Mouse (Mus musculus) T-helper 1 cell (primary cell): ENCODE data around the gene Uspl1.
"Not testable (repeated sequence)": the region's sequence is repeated elsewhere in the genome, so short reads cannot be mapped to it uniquely, and the experiment has no call there.

Experiments
- in situ Hi-C: fragments of 300-600 bp; cut with MboI, MseI; formaldehyde crosslinking; loops from one replicate; pipeline ENCODE4 v1.15.1; 2025; ENCODE audit warnings: high pct_unique_total_duplicates

Gene Uspl1

DNA sequence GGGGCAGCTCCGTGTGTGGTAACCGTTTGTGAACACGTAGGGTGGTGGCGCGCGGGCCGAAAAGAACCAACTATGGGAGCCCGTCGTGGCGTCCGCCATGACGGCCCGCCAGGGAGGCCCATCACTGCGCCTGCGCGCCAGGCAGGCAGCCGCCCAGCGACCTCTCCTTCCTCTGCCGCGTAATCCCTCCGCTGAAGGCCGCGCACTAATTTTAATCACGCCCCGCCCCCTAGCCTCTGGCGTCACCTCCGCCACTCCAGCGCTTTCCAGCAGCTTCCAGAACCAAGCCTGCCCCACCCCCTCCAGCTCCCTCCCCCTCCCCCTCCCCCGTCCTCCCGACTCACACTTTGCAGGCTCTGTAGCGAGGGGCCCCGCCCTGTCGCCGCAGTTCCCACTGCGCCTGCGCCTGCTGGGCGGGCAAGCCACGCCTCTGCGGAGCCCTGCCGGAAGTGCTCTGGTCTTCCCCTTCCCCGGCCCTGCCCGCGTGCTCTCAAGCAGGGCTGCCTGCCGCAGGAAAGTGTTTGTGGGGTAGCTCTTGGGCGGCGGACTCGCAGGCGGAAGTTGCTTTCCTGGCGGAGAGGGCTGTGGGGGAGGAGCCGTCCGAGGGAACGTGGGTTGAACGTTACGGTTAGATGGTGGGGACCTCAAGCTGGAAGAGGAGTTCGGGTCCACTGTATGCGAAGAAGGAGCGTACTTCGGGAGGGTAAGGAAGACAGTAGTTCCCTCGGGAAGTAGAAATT, at the start of gene Uspl1, which contains the start of gene Hmgb1:
Gene Uspl1 (plus strand): TSS at position 247 of the 740 bp plus-strand sequence.
Gene Hmgb1 (minus strand): TSS at position 386 of the 740 bp plus-strand sequence.
- in situ Hi-C loops: no loop called here

DNA sequence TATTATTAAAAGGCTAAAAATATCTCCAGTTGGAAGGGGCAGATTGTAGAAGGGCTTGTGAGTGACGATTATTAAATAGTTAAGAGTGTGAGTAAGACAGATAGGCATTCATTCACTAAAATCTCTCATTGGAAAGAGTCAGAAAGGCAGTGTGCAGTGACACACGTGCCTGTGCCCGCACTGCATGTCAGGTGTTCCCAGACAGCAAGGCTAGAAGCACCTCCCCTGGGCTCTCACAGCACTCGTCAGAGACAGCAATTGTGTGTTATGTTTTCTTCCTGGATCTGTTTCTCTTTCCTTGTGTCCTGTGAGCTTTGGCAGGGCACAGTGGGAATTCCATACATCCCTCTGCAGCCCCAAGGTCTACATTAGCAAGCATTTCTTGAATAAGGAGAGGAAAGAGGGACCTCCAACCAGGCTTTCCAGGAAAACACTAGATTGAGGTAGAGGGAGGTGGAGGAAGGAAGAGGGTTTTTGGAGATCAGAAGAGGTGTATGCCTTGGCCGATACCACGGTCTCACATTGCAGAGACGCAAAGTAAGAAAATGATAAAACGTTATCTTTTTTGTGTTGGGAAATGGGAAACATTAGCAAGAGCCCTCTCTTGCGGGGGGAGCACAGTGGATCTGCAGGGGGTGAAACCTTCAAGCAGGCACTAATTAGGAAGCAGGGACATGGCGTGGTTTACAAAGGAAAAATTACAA, 49.2 kb upstream of the Uspl1 start:
- in situ Hi-C loops: no loop called here

DNA sequence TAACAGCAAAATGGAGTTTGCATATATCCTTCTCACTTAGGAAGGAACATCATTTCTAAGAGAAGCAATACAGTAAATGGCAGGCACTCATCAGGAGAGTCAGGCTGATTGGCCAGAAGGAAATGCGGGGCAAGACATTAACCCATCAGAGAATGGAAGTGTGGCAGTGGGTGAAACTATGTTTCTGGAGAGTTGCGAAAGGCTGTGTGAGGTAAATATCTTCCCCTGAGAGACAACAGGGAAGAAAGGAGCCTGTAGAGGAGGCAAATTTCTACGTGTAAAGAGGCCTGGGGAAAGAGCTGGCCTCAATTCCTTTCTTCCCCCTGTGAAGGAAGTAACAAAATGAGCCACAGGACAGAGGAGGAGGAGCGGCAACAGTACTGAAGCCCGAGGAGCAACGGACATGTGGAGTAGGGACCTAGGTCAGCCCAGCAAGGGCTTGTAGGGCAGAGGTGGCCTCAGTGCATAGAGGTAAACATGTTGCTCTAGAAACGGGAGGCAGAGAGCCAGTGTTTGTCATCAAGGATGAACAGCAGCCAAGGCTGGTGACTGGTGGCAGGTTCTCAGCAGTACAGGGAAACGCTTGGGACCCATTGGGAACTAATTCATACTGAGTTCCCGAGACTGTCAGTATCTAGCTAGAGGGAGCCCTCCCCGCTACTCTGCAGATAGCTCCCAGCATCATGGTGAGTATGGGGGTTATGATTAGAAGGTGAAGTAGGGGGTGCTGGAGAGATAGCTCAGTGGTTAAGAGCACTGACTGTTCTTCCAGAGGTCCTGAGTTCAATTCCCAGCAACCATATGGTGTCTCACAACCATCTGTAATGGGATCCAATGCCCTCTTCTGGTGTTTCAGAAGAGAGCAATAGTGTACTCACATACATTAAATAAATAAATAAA, 48.4 kb upstream of the Uspl1 start:
- in situ Hi-C loops: no loop called here

DNA sequence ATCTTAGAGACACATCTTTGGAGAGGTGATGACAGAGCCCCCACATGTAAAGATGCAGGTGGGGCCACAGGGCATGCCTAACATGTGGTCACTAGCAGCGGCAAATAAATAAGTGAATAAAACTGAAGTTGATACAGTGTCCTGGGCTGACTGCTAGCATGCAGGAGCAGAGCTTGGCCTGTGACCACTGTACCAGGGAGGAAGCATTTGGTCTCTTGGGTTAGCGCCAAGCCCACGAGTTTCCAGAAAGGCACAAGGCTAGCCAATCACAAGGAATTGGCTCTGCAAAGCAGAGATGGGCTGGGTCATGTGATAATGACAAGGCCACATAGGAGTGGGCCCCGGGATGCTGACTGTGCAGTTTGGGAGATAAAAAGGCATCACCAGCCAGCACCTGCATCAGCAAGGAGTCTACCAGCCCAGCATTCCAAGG, 47.2 kb upstream of the Uspl1 start:
- in situ Hi-C loops: no loop called here

DNA sequence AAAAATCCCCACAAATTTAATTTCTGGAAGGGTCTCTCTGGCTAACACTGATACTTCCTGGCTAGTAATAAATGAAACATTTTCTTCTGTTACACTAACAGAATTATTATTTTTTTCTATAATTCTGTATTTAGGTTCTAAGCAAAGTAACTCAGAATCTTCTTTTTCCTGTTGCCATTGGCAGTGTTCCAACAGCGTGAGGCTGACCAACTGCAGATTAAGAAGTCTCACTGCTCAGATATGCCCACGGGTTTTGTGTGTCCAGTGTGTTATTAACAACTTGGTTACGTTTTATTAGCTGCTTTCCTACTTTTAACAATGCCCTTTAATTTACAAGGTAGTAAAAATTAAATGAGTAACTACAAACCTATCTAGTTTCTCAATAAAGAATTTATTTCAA, 46.7 kb upstream of the Uspl1 start:
- in situ Hi-C loops: no loop called here

DNA sequence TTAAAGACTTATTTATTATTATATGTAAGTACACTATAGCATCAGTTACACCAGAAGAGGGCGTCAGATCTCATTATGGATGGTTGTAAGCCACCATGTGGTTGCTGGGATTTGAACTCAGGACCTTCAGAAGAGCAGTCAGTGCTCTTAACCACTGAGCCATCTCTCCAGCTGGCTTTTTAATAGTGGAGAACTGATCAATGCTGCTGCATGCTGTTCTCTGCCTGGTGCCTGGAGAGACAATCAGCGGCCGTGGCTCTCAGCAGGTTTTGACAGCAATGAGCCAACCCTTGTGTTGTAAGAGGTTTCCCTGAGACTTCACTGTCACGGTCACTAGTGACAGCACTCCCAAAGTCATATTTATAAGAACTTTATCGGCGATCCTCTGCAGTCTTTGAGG, 46.1 kb upstream of the Uspl1 start:
- in situ Hi-C loops: not testable (repeated sequence)

DNA sequence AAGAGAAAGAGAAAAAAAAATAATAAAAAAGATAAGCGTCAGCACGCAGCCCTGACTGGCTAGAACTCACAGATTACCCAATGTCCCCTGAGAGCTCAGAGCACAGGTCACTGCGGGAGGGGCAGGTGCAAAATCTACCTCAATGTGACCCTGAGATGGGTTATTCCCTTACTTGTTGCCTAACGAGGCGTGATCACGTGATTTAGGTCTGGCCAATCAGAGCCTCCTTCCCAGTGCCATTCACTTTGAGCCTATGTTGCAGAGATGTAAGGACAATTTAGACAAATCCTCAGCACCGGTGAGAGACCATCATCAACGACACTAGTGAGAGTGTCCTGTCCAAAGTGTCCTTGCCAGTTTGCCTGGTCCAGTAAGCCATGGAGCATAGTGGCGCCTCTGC, 43.8 kb upstream of the Uspl1 start:
- in situ Hi-C loops: no loop called here

DNA sequence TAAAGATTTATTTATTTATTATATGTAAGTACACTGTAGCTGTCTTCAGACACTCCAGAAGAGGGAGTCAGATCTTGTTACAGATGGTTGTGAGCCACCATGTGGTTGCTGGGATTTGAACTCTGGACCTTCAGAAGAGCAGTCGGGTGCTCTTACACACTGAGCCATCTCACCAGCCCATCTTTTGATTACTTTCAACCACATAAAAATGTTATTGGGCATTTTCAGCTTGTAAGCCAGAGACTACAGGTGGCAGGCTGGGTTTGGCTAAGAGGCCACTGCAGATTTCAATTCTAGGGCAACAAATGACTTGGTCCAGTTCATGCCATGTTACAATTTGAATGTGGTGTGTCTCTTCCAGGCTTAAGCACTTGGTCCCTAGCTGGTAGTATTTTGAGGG, 43.0 kb upstream of the Uspl1 start:
- in situ Hi-C loops: not testable (repeated sequence)

DNA sequence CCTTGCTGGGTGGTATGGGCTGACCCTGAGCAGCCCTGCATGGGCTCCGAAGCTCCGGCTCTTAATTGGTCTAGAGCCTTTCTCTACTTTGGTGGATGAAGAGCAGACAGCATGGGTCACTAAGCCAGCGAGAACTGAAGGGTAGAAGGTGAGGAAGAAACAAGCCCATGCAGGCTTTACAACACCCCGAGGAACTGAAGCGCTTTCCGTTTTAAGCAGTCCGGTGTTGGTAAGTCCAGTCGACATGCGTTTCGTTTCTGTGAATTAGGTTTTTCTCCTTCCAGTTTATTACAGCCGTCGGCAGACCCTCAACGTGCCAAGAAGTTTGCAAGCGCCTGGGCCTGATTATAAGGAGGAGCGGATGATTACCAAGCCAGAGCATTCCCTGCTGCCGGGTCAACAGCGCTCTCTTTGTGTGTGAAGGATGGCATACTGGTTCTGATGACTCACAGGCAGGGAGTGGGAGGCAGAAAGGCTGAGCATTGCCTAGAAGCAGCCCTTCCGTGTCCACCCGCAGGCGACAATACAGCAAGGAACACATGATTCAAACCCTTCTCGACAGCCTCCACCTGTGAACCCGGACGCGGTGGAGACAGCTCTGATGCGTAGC, 40.3 kb upstream of the Uspl1 start:
- in situ Hi-C loops: no loop called here

DNA sequence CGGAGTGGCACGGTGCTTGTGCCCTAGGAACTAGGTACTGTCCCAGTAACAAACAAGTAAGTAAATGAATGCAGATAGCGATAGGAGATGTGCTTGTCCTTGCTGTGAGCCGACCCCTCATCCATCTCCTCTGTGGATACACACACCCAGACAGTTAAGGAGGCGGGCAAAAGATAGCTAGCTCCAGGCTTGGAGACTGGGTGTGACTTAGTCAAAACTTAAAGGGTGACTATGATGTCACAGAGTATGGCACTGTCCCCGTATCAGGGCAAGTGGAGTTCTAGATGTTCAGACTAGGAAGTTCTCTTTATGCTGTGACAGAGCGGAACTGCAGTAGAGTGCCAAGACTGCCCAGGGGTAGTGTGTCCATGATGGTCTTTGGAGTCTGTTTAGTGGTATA, 37.5 kb upstream of the Uspl1 start:
- in situ Hi-C loops: no loop called here

DNA sequence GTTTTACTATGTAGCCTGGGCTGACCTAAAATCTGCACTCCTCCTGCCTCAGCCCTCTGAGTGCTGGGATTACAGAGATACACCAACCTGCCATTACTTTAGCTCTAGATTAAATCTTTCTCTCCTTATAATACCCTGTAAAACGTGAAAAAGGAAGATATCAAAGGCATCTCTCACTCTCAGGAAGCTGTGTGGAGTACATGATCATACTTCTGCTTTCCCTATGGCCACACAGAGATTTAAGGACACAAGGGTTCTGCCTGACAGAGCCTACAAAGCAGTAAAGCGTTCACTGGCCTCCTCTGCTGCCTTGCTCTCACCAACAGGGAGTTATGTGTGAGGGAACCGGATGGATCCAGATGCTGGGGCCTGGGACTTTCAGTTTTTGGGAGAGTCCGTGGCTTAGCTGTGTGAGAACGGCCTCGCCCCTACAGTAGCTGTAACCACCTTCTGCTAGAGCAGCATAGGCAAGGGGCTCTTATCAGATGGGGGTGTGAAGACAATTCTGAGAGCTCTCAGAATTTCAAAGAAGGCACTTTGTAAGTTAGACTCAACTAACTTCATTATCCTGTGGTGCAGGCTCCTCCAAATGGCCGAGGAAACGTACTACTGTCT, 36.7 kb upstream of the Uspl1 start:
- in situ Hi-C loops: no loop called here

DNA sequence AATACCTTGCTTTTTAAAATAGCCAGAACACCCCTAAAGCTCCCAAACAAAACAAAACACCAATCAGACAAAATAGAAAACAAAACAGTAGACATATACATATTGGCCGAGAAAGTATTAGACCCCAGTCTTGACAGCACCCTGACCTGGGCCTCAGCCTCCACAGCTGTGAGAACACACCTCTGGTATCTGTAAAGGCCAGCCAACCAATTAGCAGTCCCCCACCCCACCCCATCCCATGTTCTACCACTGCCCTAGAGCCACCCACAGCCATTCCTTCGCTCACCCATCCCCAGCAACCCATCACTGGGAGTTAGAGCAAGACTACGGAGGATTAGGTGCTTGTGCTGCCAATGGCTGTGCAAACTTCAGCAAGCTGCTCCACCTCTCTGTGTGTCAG, 33.3 kb upstream of the Uspl1 start:
- in situ Hi-C loops: no loop called here

DNA sequence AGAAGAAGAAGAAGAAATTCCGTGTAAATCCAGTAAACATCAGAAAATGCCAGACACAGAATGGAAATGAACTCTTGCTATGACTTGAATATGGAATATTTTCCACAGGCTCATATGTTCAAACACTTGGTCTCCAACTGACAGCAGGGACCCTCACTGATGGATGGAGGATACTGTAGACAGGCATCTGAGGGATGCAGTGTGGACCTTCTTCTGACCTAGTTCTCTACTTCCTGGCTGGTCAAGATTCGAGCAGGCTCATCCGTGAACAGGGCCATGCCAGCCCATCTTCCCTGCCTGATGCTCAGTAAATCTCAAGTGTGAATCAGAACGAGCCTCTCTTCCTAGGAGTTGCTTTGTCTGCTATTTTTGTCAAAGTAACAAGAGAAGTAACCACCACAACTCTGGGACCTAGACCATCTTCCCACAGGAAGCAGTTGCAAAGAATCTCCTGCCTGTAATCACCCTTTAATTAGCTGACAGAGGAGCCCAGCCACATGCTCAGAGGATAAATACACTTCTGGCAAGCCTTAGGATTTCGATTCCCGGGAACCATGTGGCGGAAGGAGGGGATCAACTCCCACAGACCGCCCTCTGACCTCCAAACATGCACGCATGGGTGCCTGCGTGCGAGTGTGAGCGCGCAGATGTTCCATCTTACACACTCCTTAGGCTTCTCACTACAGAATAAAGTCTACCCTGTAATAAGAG, 31.9 kb upstream of the Uspl1 start:
- in situ Hi-C loops: no loop called here

DNA sequence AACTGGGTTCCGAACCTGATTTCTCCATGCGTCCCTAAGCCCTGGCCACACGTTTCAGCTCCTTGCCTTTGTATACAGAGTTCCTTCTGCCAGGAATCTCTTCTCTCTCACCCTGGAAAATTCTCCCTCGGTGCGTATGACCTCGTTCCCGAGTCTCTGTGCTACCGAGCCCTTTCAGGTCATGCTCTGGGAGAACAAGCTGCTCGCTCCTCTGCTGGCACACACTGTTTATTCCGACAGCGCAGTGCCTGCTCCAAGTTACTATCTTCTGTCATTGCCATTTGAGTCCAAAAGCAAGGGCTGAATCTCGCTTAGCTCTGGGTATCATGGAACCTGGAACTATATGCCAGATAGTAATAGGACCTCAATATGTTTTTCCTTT, 31.4 kb upstream of the Uspl1 start:
- in situ Hi-C loops: no loop called here

DNA sequence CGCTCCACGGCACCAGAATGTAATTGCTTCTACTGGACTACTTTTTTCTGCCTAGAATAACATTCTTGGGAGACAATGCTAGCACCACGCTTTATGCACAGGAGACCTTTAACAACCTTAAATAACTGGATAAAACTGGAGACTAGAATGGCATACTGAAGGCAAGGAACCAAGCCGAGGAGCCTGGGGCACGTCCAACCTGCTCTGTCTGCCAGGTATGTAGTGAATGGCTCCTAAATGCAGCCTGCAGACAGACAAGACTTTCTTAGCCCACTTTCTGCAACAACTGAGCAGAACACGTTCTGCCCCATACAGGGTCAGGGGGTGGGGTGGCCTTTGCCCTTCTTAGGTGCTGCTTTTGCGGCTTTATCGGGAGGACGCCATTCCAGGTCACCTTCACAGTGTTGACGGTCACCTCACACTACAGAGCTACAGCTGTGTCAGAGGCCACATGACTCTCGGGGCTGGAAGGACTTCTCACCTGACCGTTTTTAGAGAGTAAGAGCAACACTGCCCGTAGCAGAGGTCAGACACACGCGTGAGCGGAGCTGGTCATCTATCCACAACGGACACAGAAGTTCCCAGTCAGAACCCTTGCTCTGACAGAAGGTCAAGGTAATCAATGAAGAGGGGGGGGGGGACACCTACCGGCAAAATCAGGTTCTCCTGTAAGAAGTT, 27.1 kb upstream of the Uspl1 start:
- in situ Hi-C loops: no loop called here

DNA sequence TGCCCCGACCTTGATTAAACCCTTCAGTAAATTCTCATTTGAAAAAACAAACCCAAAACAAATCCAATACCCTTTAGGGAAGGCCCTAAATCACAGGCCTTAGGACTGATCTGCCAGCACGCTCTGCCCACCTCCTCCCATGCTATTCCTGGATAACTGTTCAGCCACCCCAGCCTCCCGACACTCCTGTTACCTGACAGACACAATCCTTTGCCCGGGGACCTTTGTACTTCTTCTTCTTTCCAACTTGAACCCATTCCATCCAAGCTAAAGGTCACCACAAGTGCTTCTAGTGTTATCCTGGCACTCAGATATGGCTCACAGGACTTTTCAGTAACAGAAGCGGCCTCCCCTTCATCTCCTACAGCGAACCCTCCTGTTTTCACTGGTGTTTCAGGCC, 25.1 kb upstream of the Uspl1 start:
- in situ Hi-C loops: no loop called here

DNA sequence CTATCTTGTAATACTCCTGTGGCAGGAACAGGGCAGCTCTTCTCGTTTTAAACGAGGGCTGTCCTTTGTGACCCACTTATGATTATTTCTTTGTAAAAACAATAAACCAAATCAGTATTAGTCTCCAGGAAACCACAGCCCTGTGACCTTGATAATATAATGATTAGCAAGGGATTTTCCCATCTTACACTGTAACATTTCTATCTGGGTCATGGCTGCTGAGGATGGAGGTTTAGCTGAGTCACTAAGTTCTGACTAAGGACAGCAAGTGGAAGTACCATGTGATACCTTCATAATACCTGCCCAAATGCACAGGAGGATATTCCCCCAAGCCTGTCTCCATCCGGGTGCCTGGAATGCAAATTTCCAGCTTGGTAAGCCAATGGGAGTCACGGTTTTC, 23.7 kb upstream of the Uspl1 start:
- in situ Hi-C loops: no loop called here

DNA sequence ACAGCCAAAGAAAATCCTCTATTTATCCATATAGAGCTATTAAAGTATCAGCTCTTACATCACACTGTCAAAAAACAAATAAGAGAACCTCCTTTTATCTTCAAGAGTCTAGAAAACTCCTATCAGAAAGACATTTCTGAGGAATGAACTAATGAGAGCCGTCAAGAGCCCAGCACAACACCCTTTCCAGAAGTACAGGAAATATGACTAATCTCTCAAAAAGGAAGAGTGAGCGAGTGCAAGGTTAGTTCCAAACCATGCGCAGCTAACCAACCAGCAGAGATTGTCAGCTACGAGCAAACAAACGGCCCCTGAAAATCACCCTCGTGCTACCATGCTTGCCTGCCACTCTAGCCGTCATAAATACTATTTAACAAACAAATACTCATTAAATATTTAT, 21.3 kb upstream of the Uspl1 start:
- in situ Hi-C loops: no loop called here

DNA sequence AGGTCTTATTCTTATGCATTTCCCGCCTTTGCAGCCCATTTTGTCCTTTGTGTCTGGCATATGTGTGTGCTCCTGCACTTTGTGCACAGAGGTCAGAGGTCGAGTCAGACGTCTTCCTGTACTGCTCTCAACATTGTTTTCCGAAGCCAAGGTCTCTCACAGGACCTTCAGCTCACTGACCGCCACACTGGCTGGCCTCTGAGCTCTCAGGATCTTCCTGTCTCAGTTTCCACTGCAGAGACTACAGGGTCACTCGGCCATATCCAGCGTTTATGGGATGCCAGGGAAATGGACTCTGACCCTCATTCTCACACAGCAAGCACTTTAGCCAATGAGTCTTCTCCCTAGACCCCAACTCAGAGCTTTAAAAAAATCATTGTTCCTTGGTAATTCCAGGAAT, 19.3 kb upstream of the Uspl1 start:
- in situ Hi-C loops: no loop called here

DNA sequence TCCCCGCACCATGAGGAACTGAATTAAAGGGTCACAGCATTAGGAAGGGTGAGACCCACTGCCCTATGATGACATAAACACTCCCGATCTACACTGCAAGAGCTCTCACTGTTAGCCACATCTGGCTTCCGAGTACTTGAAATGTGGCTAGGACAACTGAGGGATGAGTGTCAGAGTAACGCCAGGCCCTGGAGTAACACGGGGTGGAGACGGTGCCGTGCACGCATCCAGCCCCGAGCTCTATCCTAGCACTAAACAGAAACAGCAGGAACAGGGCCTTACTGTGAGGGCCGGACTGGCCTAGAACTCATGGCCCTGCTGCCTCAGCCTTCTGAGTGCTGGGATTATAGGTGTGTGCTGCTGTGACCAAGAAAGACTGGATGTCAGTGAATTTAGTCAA, 18.1 kb upstream of the Uspl1 start:
- in situ Hi-C loops: no loop called here
